Mouse (Mus musculus) cerebellum, adult 2 months (tissue): ENCODE measurements around the gene Pitpnm2. TPM values are rescaled to one million over a fixed set of nuclear protein-coding genes. Genes with fewer than 3 reads are reported as not detected.

ENCODE experiments used
- DNase-seq, 2 experiments: peaks; one replicate each; pipeline ENCODE4 v3.0.0; 2021
- H3K27ac ChIP-seq: fragments of 200-500 bp; 2 replicates; pipeline ENCODE4 v1.5.1; 2012; ENCODE audit warnings: low read length, control low read depth, inconsistent platforms; ENCODE audit not compliant: insufficient read depth
- H3K27me3 ChIP-seq: fragments of 200-500 bp; 2 replicates; pipeline ENCODE4 v1.6.1; 2012; ENCODE audit warnings: inconsistent platforms, mild to moderate bottlenecking, low read length, moderate library complexity; ENCODE audit not compliant: control insufficient read depth, insufficient read depth
- H3K4me1 ChIP-seq: fragments of 200-500 bp; 2 replicates; pipeline ENCODE4 v1.6.1; 2011; ENCODE audit warnings: low read length; ENCODE audit not compliant: control insufficient read depth, insufficient read depth
- H3K4me3 ChIP-seq: fragments of 200-500 bp; replicated peaks from 2 replicates; pipeline ENCODE3; 2011; ENCODE audit warnings: mild to moderate bottlenecking, low read depth, low read length, control low read depth; ENCODE audit not compliant: insufficient read depth
- CTCF ChIP-seq: fragments of 200-500 bp; IDR thresholded peaks from 2 replicates; pipeline ENCODE4 v1.5.1; 2011; ENCODE audit warnings: low read depth, mild to moderate bottlenecking, control low read depth, low read length, moderate library complexity, borderline replicate concordance; ENCODE audit not compliant: insufficient read depth
- POLR2A ChIP-seq: fragments of 200-500 bp; IDR thresholded peaks from 2 replicates; pipeline ENCODE4 v1.6.1; 2011; ENCODE audit warnings: low read length, control low read depth, borderline replicate concordance; ENCODE audit not compliant: insufficient read depth
- WGBS: fragments of 180-500 bp; shearing (Covaris S2); methylation state at CpG from one replicate; pipeline ENCODE4 v1.1.7; 2018; 5-methylcytosine and 5-hydroxymethylcytosine counted together
- polyA plus RNA-seq: library from polyadenylated mRNA; depleted of rRNA; stranded (reverse); fragments of >200 nt; gene quantifications from 2 replicates; pipeline ENCODE4 v1.2.3, GENCODE M21; 2012

The Pitpnm2 gene
- polyA plus RNA-seq, 1 experiment: 54.2 TPM

- 59% methylated on average over 10 of the region's 10 CpGs for WGBS
- peaks cover 44% of the 10 kb centered on the region for H3K4me1 ChIP-seq
- no peak overlapping the region for H3K27ac ChIP-seq
- DNase-seq: no peak
- TF ChIP-seq POLR2A (no peak), CTCF (no peak)
- H3K27me3 ChIP-seq: no peaks in the 10 kb centered on the region
- H3K4me3 ChIP-seq: no peak overlapping the region
These were observed 56.8 kb downstream of the Pitpnm2 start for GRCm38 (mm10) chr5:124192726-124193285.

GRCm38 (mm10) chr5:124192251-124192710, 57.3 kb downstream of the Pitpnm2 start:
- Histone ChIP-seq H3K27ac (no peak overlapping the region), H3K4me1 (peaks cover 50% of the 10 kb centered on the region), H3K4me3 (no peak overlapping the region), H3K27me3 (no peaks in the 10 kb centered on the region)
- DNase-seq: no peak
- WGBS: 60% methylated on average over 7 of the region's 7 CpGs
- TF ChIP-seq CTCF (no peak), POLR2A (no peak)

DNA sequence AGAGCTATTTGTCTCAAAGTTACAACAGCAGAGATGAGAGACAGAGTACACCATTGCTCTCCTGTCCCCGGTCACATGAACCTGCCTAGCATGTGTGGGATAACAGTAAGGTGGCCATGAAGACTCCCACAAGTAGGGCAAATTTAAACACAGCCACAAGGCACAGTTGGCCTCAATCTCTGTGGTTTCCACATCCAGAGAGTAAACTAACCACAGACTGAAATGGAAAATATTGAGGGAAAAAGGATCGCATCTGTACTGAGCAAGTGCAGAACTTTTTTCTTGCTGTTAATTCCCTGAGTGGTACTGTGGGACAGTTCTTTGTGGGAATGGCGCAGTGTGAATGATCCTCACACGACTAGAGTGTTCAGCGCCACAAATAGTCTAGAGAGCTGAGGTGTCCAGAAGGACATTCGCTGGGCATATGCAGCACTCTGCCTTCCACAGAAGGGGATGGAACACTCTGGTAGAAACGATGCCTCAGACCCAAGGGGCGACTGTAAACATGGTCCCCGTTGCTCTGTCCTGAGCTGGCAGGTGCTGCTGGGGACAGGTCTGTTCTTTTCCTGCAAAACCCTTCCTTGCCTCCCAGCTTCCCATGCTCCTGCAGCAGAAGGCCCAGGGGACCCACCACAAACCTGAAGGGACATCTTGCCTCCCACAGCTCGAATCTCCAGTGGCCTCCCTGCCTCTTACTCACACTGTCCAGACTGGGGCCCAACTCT, 59.3 kb downstream of the Pitpnm2 start:
- Histone ChIP-seq H3K4me1 (peaks cover 69% of the 10 kb centered on the region), H3K27ac (no peak overlapping the region), H3K4me3 (no peak overlapping the region), H3K27me3 (no peaks in the 10 kb centered on the region)
- 86% methylated on average over 10 of the region's 10 CpGs for WGBS
- no peak for DNase-seq
- TF ChIP-seq CTCF (no peak), POLR2A (no peak)

- Histone ChIP-seq H3K4me1 (peaks cover 69% of the 10 kb centered on the region), H3K27ac (no peak overlapping the region), H3K27me3 (no peaks in the 10 kb centered on the region), H3K4me3 (no peak overlapping the region)
- WGBS: 91% methylated on average over 4 of the region's 4 CpGs
- TF ChIP-seq CTCF (no peak), POLR2A (no peak)
- DNase-seq: no peak
These were observed 60.0 kb downstream of the Pitpnm2 start for GRCm38 (mm10) chr5:124189572-124189981.

- TF ChIP-seq CTCF: no peak
- no peak for TF ChIP-seq POLR2A
- WGBS: 32% methylated on average over 12 of the region's 12 CpGs
- Histone ChIP-seq H3K4me1 (peaks cover 62% of the 10 kb centered on the region), H3K27me3 (no peaks in the 10 kb centered on the region), H3K27ac (peak overlapping the region; percentile 93), H3K4me3 (peak overlapping the region; percentile 9)
- DNase-seq: peak in 1 of 2 experiments; percentile 60
These were observed 61.9 kb downstream of the Pitpnm2 start for GRCm38 (mm10) chr5:124187508-124188311.

DNA sequence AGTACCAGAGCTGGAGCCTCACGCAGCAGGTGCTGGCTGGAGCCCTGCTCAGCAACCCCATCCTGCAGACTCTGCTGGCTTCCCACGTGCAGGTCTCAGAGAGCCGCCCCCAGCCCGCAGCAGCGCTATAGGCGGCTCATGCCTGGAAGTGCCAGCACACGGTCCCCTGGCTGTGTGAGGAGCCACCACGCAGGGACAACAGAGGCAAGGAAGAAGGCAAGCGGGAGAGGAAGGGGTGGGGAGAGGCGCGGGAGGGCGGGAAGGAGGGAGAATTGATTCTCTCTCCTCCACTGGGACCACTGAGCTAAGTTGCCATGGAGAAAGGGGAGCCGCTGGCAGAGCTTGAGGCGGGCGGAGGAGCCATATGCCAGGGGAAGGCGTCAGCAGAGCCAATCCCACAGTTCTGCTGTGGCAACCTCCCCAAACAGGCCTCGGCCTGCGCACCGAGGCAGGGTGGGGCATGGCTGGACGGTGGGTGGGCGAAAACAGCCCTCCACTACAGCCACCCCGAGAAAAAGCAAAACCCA, 62.5 kb downstream of the Pitpnm2 start:
- TF ChIP-seq CTCF (no peak), POLR2A (0 out of 2 replicates have a peak, but pooled peaks have one; percentile 20)
- peak overlapping the region; percentile 9 for H3K4me3 ChIP-seq
- peak; percentile 69 to 70 for DNase-seq
- H3K27ac ChIP-seq: peak overlapping the region; percentile 93
- peaks cover 60% of the 10 kb centered on the region for H3K4me1 ChIP-seq
- whole genome bisulfite sequencing: 8% methylated on average over 22 of the region's 22 CpGs
- no peaks in the 10 kb centered on the region for H3K27me3 ChIP-seq

DNA sequence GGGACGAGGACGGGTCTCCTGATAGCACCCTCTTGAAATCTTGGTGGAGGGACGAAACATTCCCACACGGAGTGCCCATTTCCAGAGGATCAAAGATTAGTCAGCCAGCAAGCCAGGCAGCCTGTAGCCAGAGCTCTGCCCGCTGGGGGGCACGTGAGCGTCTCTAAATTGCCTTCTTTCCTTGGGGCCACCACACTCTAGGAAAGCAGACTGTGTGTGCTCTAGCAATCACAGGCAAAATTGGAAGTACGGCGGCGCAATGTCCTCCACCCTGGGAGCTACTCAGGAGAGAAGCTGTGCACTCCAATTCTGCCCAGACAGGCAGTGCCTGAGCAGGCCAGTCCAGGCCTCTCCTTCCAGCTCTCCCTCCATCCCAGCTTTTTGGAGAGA, 63.1 kb downstream of the Pitpnm2 start:
- peak; percentile 61 to 63 for DNase-seq
- WGBS: 23% methylated on average over 10 of the region's 10 CpGs
- H3K27me3 ChIP-seq: no peaks in the 10 kb centered on the region
- peak overlapping the region; percentile 22 for H3K4me3 ChIP-seq
- H3K27ac ChIP-seq: peak overlapping the region; percentile 93
- no peak for TF ChIP-seq POLR2A
- peak; percentile 19; the same call in 1 of the 2 replicates for TF ChIP-seq CTCF
- peaks cover 59% of the 10 kb centered on the region for H3K4me1 ChIP-seq
